Mouse (Mus musculus) midbrain, postnatal 0 days (tissue): ENCODE data around the gene Kcnf1. TPM values are rescaled to one million over a fixed set of nuclear protein-coding genes. Genes with fewer than 3 reads are reported as not detected.

Source experiments
- ATAC-seq: fragments of 200-750 bp; cut with Nextera tagmentation; 2 replicates; pipeline ENCODE4 v1.8.0; 2017; ENCODE audit warnings: moderate number of reproducible peaks, mild to moderate bottlenecking, moderate TSS enrichment, moderate library complexity; ENCODE audit not compliant: low FRiP score
- DNase-seq: peaks from one replicate; pipeline ENCODE4 v3.0.0-alpha.2; 2015; ENCODE audit warnings: low spot score
- H3K27ac ChIP-seq: fragments of 300-500 bp; sonication (generic); 2 replicates; pipeline ENCODE4 v1.5.1; 2014; ENCODE audit warnings: low read depth, mild to moderate bottlenecking, low read length, mixed read lengths
- H3K27me3 ChIP-seq: fragments of 300-500 bp; sonication (generic); 2 replicates; pipeline ENCODE4 v1.6.1; 2014; ENCODE audit warnings: low read length, control low read depth, mixed read lengths; ENCODE audit not compliant: insufficient read depth
- H3K36me3 ChIP-seq: fragments of 300-500 bp; sonication (generic); 2 replicates; pipeline ENCODE4 v1.6.1; 2014; ENCODE audit warnings: low read length, control low read depth, mixed read lengths; ENCODE audit not compliant: insufficient read depth
- H3K4me1 ChIP-seq: fragments of 300-500 bp; sonication (generic); 2 replicates; pipeline ENCODE4 v1.6.1; 2014; ENCODE audit warnings: mild to moderate bottlenecking, control low read depth, antibody characterized with exemption, low read length, mixed read lengths; ENCODE audit not compliant: insufficient read depth
- H3K4me2 ChIP-seq: fragments of 300-500 bp; sonication (generic); 2 replicates; pipeline ENCODE4 v1.6.1; 2014; ENCODE audit warnings: low read depth, mild to moderate bottlenecking, low read length, mixed read lengths; ENCODE audit not compliant: poor library complexity, severe bottlenecking
- H3K4me3 ChIP-seq: fragments of 300-500 bp; sonication (generic); 2 replicates; pipeline ENCODE4 v1.5.1; 2014; ENCODE audit warnings: low read depth, mild to moderate bottlenecking, low read length, moderate library complexity
- H3K9ac ChIP-seq: fragments of 300-500 bp; sonication (generic); replicated peaks from 2 replicates; pipeline ENCODE4 v1.6.1; 2014; ENCODE audit warnings: mild to moderate bottlenecking, low read length, moderate library complexity, mixed read lengths; ENCODE audit not compliant: poor library complexity, severe bottlenecking
- H3K9me3 ChIP-seq: fragments of 300-500 bp; sonication (generic); 2 replicates; pipeline ENCODE4 v1.6.1; 2016; ENCODE audit warnings: low read length, control low read depth
- CTCF ChIP-seq: IDR thresholded peaks from 2 replicates; pipeline ENCODE4 v1.5.1; 2016; ENCODE audit warnings: antibody characterized with exemption, mild to moderate bottlenecking
- WGBS: fragments of 180-500 bp; shearing (Covaris S2); extraction: QIAGEN DNeasy Blood & Tissue Kit; methylation state at CpG from one replicate; pipeline ENCODE4 v1.1.7; 2014; 5-methylcytosine and 5-hydroxymethylcytosine counted together
- polyA plus RNA-seq: library from polyadenylated mRNA; unstranded; fragments of >200 nt; fragmentation: Nextera tagmentation; extraction: Ambion mirVana; gene quantifications from 2 replicates; pipeline ENCODE4 v1.2.1, GENCODE M21; 2015
- total RNA-seq: library from RNA; depleted of rRNA; stranded (reverse); fragments of >200 nt; gene quantifications from 2 replicates; pipeline ENCODE4 v1.2.3, GENCODE M21; 2014; rRNA removed

The Kcnf1 gene
- total RNA-seq, result 11.0 and 12.2 TPM in 2 replicates
- polyA plus RNA-seq, result 4.7 and 5.1 TPM in 2 replicates

- TF ChIP-seq CTCF, result no peak
- WGBS, result 12% methylated on average over 4 of the region's 4 CpGs
Observed at GRCm38 (mm10) chr12:17176757-17177092, at the start of gene Kcnf1. TSS of gene Kcnf1 (minus strand) at chr12:17176888.

GRCm38 (mm10) chr12:17225012-17225411 lies 48.3 kb upstream of the Kcnf1 start:
- TF ChIP-seq CTCF, result no peak

More at GRCm38 (mm10) chr12:17176757-17177092, at the start of gene Kcnf1:
- H3K9me3 ChIP-seq, result no peaks in the 10 kb centered on the region
- peak within 1 kb of the TSS; percentile 66 for H3K4me3 ChIP-seq
- no peak for DNase-seq
- peak within 1 kb of the TSS; percentile 74 for H3K27ac ChIP-seq
- no peaks in the 10 kb centered on the region for H3K27me3 ChIP-seq
- peak; percentile 31; the same call in 1 of the 2 replicates for ATAC-seq
- peaks cover 7% of the 10 kb centered on the region for H3K4me1 ChIP-seq
- peak within 1 kb of the TSS; percentile 78 for H3K9ac ChIP-seq
- no peaks in the 10 kb centered on the region for H3K36me3 ChIP-seq
- H3K4me2 ChIP-seq, result peak within 1 kb of the TSS; percentile 95

GRCm38 (mm10) chr12:17223050-17223449 lies 46.4 kb upstream of the Kcnf1 start:
- no peaks in the 10 kb centered on the region for H3K27me3 ChIP-seq
- no peak overlapping the region for H3K9ac ChIP-seq
- TF ChIP-seq CTCF, result no peak
- no peak overlapping the region for H3K4me3 ChIP-seq
- no peak overlapping the region for H3K4me2 ChIP-seq
- no peaks in the 10 kb centered on the region for H3K9me3 ChIP-seq
- DNase-seq, result no peak
- no peak for ATAC-seq
- no peaks in the 10 kb centered on the region; the same call in 1 of the 2 replicates for H3K4me1 ChIP-seq
- H3K36me3 ChIP-seq, result no peaks in the 10 kb centered on the region
- H3K27ac ChIP-seq, result no peak overlapping the region
- WGBS, result 67% methylated on average over 3 of the region's 3 CpGs

More at GRCm38 (mm10) chr12:17225012-17225411, 48.3 kb upstream of the Kcnf1 start:
- peak; percentile 52 for DNase-seq
- no peak overlapping the region for H3K4me2 ChIP-seq
- H3K36me3 ChIP-seq, result no peaks in the 10 kb centered on the region
- no peak for ATAC-seq
- 78% methylated on average over 5 of the region's 5 CpGs for WGBS
- no peak overlapping the region for H3K4me3 ChIP-seq
- no peak overlapping the region for H3K27ac ChIP-seq
- no peaks in the 10 kb centered on the region; the same call in 1 of the 2 replicates for H3K4me1 ChIP-seq
- no peaks in the 10 kb centered on the region for H3K9me3 ChIP-seq
- H3K9ac ChIP-seq, result no peak overlapping the region
- H3K27me3 ChIP-seq, result no peaks in the 10 kb centered on the region

- no peaks in the 10 kb centered on the region for H3K4me1 ChIP-seq
- H3K27me3 ChIP-seq, result no peaks in the 10 kb centered on the region
- no peaks in the 10 kb centered on the region for H3K36me3 ChIP-seq
- peak; percentile 63 for TF ChIP-seq CTCF
- 53% methylated on average over 5 of the region's 5 CpGs for WGBS
- no peaks in the 10 kb centered on the region for H3K9me3 ChIP-seq
- H3K4me3 ChIP-seq, result no peak overlapping the region
- H3K9ac ChIP-seq, result no peak overlapping the region
- DNase-seq (no peak), ATAC-seq (no peak; the same call in 1 of the 2 replicates)
- no peak overlapping the region for H3K4me2 ChIP-seq
- H3K27ac ChIP-seq, result no peak overlapping the region
Observed at GRCm38 (mm10) chr12:17221891-17222428, 45.3 kb upstream of the Kcnf1 start.

- Histone ChIP-seq H3K4me2 (no peak overlapping the region), H3K36me3 (no peaks in the 10 kb centered on the region), H3K4me3 (no peak overlapping the region), H3K4me1 (no peaks in the 10 kb centered on the region), H3K9ac (no peak overlapping the region), H3K27me3 (no peaks in the 10 kb centered on the region), H3K9me3 (no peaks in the 10 kb centered on the region), H3K27ac (no peak overlapping the region)
- ATAC-seq (no peak), DNase-seq (no peak)
- WGBS, result 71% methylated on average over 5 of the region's 5 CpGs
- no peak for TF ChIP-seq CTCF
Observed at GRCm38 (mm10) chr12:17220631-17221030, 43.9 kb upstream of the Kcnf1 start.

GRCm38 (mm10) chr12:17219107-17219506 lies 42.4 kb upstream of the Kcnf1 start:
- ATAC-seq (no peak), DNase-seq (no peak)

More at GRCm38 (mm10) chr12:17219107-17219506, 42.4 kb upstream of the Kcnf1 start:
- Histone ChIP-seq H3K4me3 (no peak overlapping the region), H3K4me1 (no peaks in the 10 kb centered on the region), H3K27ac (no peak overlapping the region), H3K4me2 (no peak overlapping the region), H3K27me3 (no peaks in the 10 kb centered on the region), H3K9ac (no peak overlapping the region), H3K9me3 (no peaks in the 10 kb centered on the region), H3K36me3 (no peaks in the 10 kb centered on the region)
- WGBS, result 79% methylated on average over 4 of the region's 4 CpGs
- no peak for TF ChIP-seq CTCF
